Mouse (Mus musculus): ENCODE results near the gene Trim16. TPM values are rescaled to one million over a fixed set of nuclear protein-coding genes. Genes with fewer than 3 reads are reported as not detected.

Gene Trim16
- polyA plus RNA-seq, 1 experiment: 24.2 TPM

DNA sequence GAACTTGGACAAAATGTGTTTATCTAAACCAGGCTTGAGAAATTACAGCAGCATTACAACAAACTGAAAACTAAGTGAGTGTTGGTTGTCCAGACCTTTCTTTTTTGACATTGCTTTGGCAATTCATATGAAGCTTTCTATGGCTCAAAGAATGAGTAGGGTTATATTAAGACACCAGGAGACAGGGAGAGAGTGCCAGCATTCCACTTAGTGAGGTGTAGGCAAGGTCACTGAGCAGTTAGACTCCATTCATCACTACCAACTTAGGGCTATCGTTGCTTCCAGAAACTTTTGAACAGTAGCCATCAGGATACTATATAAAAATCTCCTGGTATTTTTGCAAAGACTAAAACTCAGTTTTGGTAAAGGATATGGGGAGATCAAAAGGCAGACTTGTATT is 57.4 kb downstream of the Trim16 start:
- Histone ChIP-seq H3K27me3 (ENCODE audit: control insufficient read depth, insufficient read depth, insufficient read length) (no peaks in the 10 kb centered on the region), H3K4me3 (ENCODE audit: insufficient read depth, poor library complexity, severe bottlenecking) (no peak overlapping the region), H3ac (ENCODE audit: control insufficient read depth, insufficient read length, low read depth) (no peak overlapping the region), H3K79me2 (ENCODE audit: control insufficient read depth, insufficient read depth) (peaks cover 22% of the 10 kb centered on the region), H3K79me3 (ENCODE audit: low read depth) (peaks cover 8% of the 10 kb centered on the region), H3K36me3 (ENCODE audit: control insufficient read depth, insufficient read depth) (peaks cover 4% of the 10 kb centered on the region)
- TF ChIP-seq FOSL1 (IDR thresholded peaks at IDR 0.05; ENCODE audit: insufficient read depth, low read length, poor library complexity, severe bottlenecking) (no peak), MYOG (IDR thresholded peaks at IDR 0.05; ENCODE audit: control insufficient read depth, extremely low read depth, insufficient read length) (no peak), USF1 (IDR thresholded peaks at IDR 0.05; ENCODE audit: low read depth) (no peak), MAX (IDR thresholded peaks at IDR 0.05) (no peak), MYOD1 (IDR thresholded peaks at IDR 0.05; ENCODE audit: control insufficient read depth, insufficient read length, low read depth) (no peak)

DNA sequence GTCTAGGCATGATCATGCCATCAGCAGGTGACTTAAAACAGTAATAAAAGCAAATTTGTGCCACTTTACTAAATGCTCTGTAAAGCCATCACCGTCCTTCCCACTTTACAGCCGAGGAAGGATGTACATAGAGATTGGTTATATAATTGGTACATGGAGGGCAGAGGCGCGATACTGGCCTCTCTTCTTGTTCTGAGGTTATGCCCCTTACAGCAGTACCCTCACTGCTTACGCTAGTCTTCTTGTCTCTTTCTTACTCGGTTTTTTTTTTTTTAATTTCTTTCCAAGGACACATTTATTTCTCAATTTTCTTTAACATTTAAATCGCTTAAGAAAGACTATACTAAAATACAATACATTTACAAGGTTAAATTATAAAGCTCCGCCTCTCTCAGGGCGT is 58.7 kb downstream of the Trim16 start:
- peaks cover 22% of the 10 kb centered on the region for H3K79me2 ChIP-seq (ENCODE audit: control insufficient read depth, insufficient read depth)
- H3ac ChIP-seq (ENCODE audit: control insufficient read depth, insufficient read length, low read depth): no peak overlapping the region
- peak overlapping the region; percentile 83 for H3K4me3 ChIP-seq (ENCODE audit: insufficient read depth, poor library complexity, severe bottlenecking)
- H3K36me3 ChIP-seq (ENCODE audit: control insufficient read depth, insufficient read depth): peaks cover 8% of the 10 kb centered on the region
- H3K27me3 ChIP-seq (ENCODE audit: control insufficient read depth, insufficient read depth, insufficient read length): no peaks in the 10 kb centered on the region
- TF ChIP-seq CTCF (IDR thresholded peaks at IDR 0.05; ENCODE audit: control insufficient read depth, insufficient read depth, insufficient read length): no peak
- no peak for TF ChIP-seq USF1 (IDR thresholded peaks at IDR 0.05; ENCODE audit: low read depth)
- no peak for TF ChIP-seq MYOG (IDR thresholded peaks at IDR 0.05; ENCODE audit: control insufficient read depth, extremely low read depth, insufficient read length)
- peaks cover 8% of the 10 kb centered on the region for H3K79me3 ChIP-seq (ENCODE audit: low read depth)

DNA sequence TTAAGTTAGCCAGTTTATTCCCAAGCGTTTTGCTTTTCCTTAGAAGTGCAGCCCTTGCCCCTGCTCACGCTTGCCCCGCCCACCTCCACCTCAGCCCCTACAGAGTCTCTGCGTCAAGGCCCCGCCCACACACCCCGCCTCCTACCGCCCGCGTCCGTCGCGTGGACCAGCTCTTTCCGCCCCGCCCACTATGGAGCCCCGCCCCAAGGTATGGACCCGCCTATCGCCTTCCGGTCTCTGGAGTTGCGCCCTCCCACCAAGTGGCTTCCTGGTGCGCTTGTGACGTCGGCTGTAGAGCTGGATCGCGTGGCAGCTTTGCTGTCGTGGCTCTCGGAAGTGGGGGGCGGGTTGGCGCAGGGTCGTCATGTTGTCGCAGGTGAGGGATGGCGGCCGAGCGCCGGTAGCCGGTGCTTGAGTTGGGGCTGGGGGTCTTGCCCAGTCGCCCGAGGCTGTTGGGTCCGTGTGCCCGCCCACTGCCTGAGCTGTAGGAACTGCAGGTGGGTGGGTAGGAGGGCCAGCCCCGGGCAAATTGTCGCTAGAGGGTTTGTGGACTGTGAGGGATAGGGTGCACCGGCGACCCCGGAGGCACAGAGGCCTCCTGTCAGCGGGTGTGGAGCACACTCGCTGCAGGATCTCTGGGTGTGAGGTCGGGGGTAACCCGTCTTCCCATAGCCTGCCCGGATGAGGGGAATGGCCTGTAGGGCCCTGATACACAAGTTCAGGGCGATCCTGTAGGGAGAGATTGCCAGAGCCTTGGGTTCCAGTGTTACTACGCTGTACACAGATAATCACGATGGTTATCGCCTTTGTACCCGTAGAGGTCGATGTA is 59.4 kb downstream of the Trim16 start, which contains the start of gene Tvp23b:
Gene Tvp23b (plus strand): TSS at position 236 of the 829 bp plus-strand sequence.
- Histone ChIP-seq H3K36me3 (ENCODE audit: control insufficient read depth, insufficient read depth) (peaks cover 8% of the 10 kb centered on the region), H3K27me3 (ENCODE audit: control insufficient read depth, insufficient read depth, insufficient read length) (no peaks in the 10 kb centered on the region), H3K79me2 (ENCODE audit: control insufficient read depth, insufficient read depth) (peaks cover 22% of the 10 kb centered on the region), H3K4me3 (ENCODE audit: insufficient read depth, poor library complexity, severe bottlenecking) (peak within 1 kb of the TSS; percentile 83), H3ac (ENCODE audit: control insufficient read depth, insufficient read length, low read depth) (peak within 1 kb of the TSS; percentile 61), H3K79me3 (ENCODE audit: low read depth) (peaks cover 8% of the 10 kb centered on the region)
- TF ChIP-seq CTCF (IDR thresholded peaks at IDR 0.05; ENCODE audit: control insufficient read depth, insufficient read depth, insufficient read length) (no peak), MAX (IDR thresholded peaks at IDR 0.05) (peak; percentile 90), MYOG (IDR thresholded peaks at IDR 0.05; ENCODE audit: control insufficient read depth, extremely low read depth, insufficient read length) (no peak), MYOD1 (IDR thresholded peaks at IDR 0.05; ENCODE audit: control insufficient read depth, insufficient read length, low read depth) (no peak), CEBPB (IDR thresholded peaks at IDR 0.05; ENCODE audit: low read depth) (no peak)

DNA sequence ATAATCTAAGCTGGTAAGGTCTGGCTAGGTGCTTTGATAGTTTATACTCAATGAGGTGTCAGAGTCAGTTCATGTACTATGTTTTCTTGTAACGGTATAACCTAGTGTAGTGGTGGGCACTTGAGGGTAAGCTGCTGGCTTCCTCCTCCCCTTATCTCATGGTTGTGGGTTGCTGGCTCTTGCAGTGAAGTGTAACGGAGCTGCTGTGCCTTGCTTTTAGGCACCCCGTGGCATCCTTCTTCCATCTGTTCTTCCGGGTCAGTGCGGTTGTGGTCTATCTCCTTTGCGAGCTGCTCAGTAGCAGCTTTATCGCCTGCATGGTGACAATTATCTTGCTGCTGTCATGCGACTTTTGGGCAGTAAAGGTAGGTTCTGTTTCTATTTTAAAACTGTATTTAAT is 63.4 kb downstream of the Trim16 start:
- no peak overlapping the region for H3ac ChIP-seq (ENCODE audit: control insufficient read depth, insufficient read length, low read depth)
- no peak overlapping the region for H3K4me3 ChIP-seq (ENCODE audit: insufficient read depth, poor library complexity, severe bottlenecking)
- peaks cover 25% of the 10 kb centered on the region for H3K36me3 ChIP-seq (ENCODE audit: control insufficient read depth, insufficient read depth)
- H3K79me3 ChIP-seq (ENCODE audit: low read depth): peaks cover 8% of the 10 kb centered on the region
- H3K27me3 ChIP-seq (ENCODE audit: control insufficient read depth, insufficient read depth, insufficient read length): no peaks in the 10 kb centered on the region
- TF ChIP-seq USF1 (IDR thresholded peaks at IDR 0.05; ENCODE audit: low read depth) (no peak), CTCF (IDR thresholded peaks at IDR 0.05; ENCODE audit: control insufficient read depth, insufficient read depth, insufficient read length) (no peak), MYOD1 (IDR thresholded peaks at IDR 0.05; ENCODE audit: control insufficient read depth, insufficient read length, low read depth) (no peak), MAX (IDR thresholded peaks at IDR 0.05) (no peak), FOSL1 (IDR thresholded peaks at IDR 0.05; ENCODE audit: insufficient read depth, low read length, poor library complexity, severe bottlenecking) (no peak), CEBPB (IDR thresholded peaks at IDR 0.05; ENCODE audit: low read depth) (no peak), MYOG (IDR thresholded peaks at IDR 0.05; ENCODE audit: control insufficient read depth, extremely low read depth, insufficient read length) (no peak)
- H3K79me2 ChIP-seq (ENCODE audit: control insufficient read depth, insufficient read depth): peaks cover 22% of the 10 kb centered on the region

DNA sequence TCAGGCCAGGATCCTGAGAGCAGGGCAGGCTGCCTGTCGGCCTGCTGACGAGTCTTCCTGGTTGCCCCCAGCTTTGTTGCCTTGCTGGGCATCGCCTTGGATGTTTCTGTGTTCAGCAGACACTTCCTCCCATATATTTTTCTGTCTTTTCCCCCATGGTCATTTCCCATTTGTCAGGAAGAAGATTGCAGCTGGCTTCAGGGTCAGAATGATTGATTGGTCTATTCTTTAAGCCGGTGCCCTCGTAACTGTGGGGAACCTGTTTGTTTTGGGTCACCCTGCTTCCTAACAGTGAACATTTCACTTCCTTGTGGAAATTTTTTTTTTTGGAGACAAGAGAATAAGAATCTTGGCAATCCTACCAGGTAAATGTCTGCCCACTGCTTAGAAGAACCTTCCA is 65.3 kb downstream of the Trim16 start:
- H3K27me3 ChIP-seq (ENCODE audit: control insufficient read depth, insufficient read depth, insufficient read length): no peaks in the 10 kb centered on the region
- peaks cover 42% of the 10 kb centered on the region for H3K36me3 ChIP-seq (ENCODE audit: control insufficient read depth, insufficient read depth)
- no peak overlapping the region for H3ac ChIP-seq (ENCODE audit: control insufficient read depth, insufficient read length, low read depth)
- no peak overlapping the region for H3K4me3 ChIP-seq (ENCODE audit: insufficient read depth, poor library complexity, severe bottlenecking)
- TF ChIP-seq MAX (IDR thresholded peaks at IDR 0.05) (no peak), CTCF (IDR thresholded peaks at IDR 0.05; ENCODE audit: control insufficient read depth, insufficient read depth, insufficient read length) (no peak), FOSL1 (IDR thresholded peaks at IDR 0.05; ENCODE audit: insufficient read depth, low read length, poor library complexity, severe bottlenecking) (no peak), MYOD1 (IDR thresholded peaks at IDR 0.05; ENCODE audit: control insufficient read depth, insufficient read length, low read depth) (no peak), CEBPB (IDR thresholded peaks at IDR 0.05; ENCODE audit: low read depth) (no peak), MYOG (IDR thresholded peaks at IDR 0.05; ENCODE audit: control insufficient read depth, extremely low read depth, insufficient read length) (no peak), USF1 (IDR thresholded peaks at IDR 0.05; ENCODE audit: low read depth) (no peak)
- H3K79me3 ChIP-seq (ENCODE audit: low read depth): peaks cover 3% of the 10 kb centered on the region
- peaks cover 13% of the 10 kb centered on the region for H3K79me2 ChIP-seq (ENCODE audit: control insufficient read depth, insufficient read depth)

DNA sequence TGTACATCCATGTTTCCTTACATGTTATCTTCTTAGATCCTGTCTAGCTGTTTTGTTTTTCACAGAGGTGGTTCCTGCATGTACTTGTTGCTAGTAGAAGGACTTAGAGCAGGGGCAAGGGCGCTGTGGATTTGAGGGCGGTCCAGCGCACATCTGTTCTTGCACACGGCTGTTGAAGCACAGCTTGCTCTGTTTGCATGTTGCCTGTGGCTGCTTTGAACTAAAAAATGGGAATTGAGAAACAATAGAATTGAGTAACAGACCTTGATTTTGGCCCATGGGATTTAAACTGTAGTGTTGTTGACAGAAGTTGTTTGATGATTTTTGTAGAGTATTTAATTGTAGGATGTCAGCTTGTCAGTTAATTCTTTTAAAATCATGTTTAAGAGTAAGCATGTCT is 70.8 kb downstream of the Trim16 start:
- Histone ChIP-seq H3K4me3 (ENCODE audit: insufficient read depth, poor library complexity, severe bottlenecking) (no peak overlapping the region), H3K36me3 (ENCODE audit: control insufficient read depth, insufficient read depth) (peaks cover 59% of the 10 kb centered on the region)

More for the DNA sequence above, 70.8 kb downstream of the Trim16 start:
- Histone ChIP-seq H3K79me2 (ENCODE audit: control insufficient read depth, insufficient read depth) (no peaks in the 10 kb centered on the region), H3K79me3 (ENCODE audit: low read depth) (no peaks in the 10 kb centered on the region), H3ac (ENCODE audit: control insufficient read depth, insufficient read length, low read depth) (no peak overlapping the region), H3K27me3 (ENCODE audit: control insufficient read depth, insufficient read depth, insufficient read length) (no peaks in the 10 kb centered on the region)
- TF ChIP-seq MYOD1 (IDR thresholded peaks at IDR 0.05; ENCODE audit: control insufficient read depth, insufficient read length, low read depth) (no peak), FOSL1 (IDR thresholded peaks at IDR 0.05; ENCODE audit: insufficient read depth, low read length, poor library complexity, severe bottlenecking) (no peak), MYOG (IDR thresholded peaks at IDR 0.05; ENCODE audit: control insufficient read depth, extremely low read depth, insufficient read length) (no peak), CEBPB (IDR thresholded peaks at IDR 0.05; ENCODE audit: low read depth) (no peak), USF1 (IDR thresholded peaks at IDR 0.05; ENCODE audit: low read depth) (no peak), MAX (IDR thresholded peaks at IDR 0.05) (no peak), CTCF (IDR thresholded peaks at IDR 0.05; ENCODE audit: control insufficient read depth, insufficient read depth, insufficient read length) (no peak)
